Mouse (Mus musculus) lung, adult 2 months (tissue): Measurements from ENCODE around the gene Dok5.

Source experiments
- CTCF ChIP-seq: fragments of 200-500 bp; IDR thresholded peaks from 2 replicates; pipeline ENCODE4 v1.5.1; 2011; ENCODE audit warnings: mild to moderate bottlenecking, low read length, control low read depth; ENCODE audit not compliant: insufficient read depth
- POLR2A ChIP-seq: fragments of 200-500 bp; IDR thresholded peaks from 2 replicates; pipeline ENCODE4 v1.6.1; 2011; ENCODE audit warnings: low read depth, mild to moderate bottlenecking, control low read depth, low read length, borderline replicate concordance; ENCODE audit errors: extremely low read depth

GRCm38 (mm10) chr2:170720386-170720785 lies 11.2 kb upstream of the Dok5 start:
- no peak for TF ChIP-seq POLR2A
- TF ChIP-seq CTCF: no peak
